Mouse (Mus musculus): ENCODE measurements around the gene Bsn.

Bsn gene

GRCm38 (mm10) chr9:108129042-108129948 lies 60.9 kb downstream of the Bsn start:
- in situ Hi-C loops (cut with MboI; ENCODE audit: low sequenced_read_pairs), result no loop called here

GRCm38 (mm10) chr9:108128248-108128647 lies 61.9 kb downstream of the Bsn start:
- in situ Hi-C loops (cut with MboI; ENCODE audit: low sequenced_read_pairs), result no loop called here

GRCm38 (mm10) chr9:108126436-108127180 lies 63.6 kb downstream of the Bsn start:
- in situ Hi-C loops (cut with MboI; ENCODE audit: low sequenced_read_pairs), result no loop called here

- in situ Hi-C loops (cut with MboI; ENCODE audit: low sequenced_read_pairs), result no loop called here
Observed at GRCm38 (mm10) chr9:108125731-108126130, 64.5 kb downstream of the Bsn start.

- in situ Hi-C loops (cut with MboI; ENCODE audit: low sequenced_read_pairs), result no loop called here
Observed at GRCm38 (mm10) chr9:108123916-108124315, 66.3 kb downstream of the Bsn start.

- in situ Hi-C loops (cut with MboI; ENCODE audit: low sequenced_read_pairs), result no loop called here
Observed at GRCm38 (mm10) chr9:108121170-108121969, 68.8 kb downstream of the Bsn start.

- in situ Hi-C loops (cut with MboI; ENCODE audit: low sequenced_read_pairs), result no loop called here
Observed at GRCm38 (mm10) chr9:108120671-108121070, 69.5 kb downstream of the Bsn start.

GRCm38 (mm10) chr9:108119891-108120411 lies 70.2 kb downstream of the Bsn start:
- in situ Hi-C loops (cut with MboI; ENCODE audit: low sequenced_read_pairs), result no loop called here

- in situ Hi-C loops (cut with MboI; ENCODE audit: low sequenced_read_pairs), result no loop called here
Observed at GRCm38 (mm10) chr9:108117143-108117542, 73.0 kb downstream of the Bsn start.

- in situ Hi-C loops (cut with MboI; ENCODE audit: low sequenced_read_pairs), result no loop called here
Observed at GRCm38 (mm10) chr9:108115290-108116077, 74.7 kb downstream of the Bsn start.

- in situ Hi-C loops (cut with MboI; ENCODE audit: low sequenced_read_pairs), result no loop called here
Observed at GRCm38 (mm10) chr9:108112719-108113340, 77.4 kb downstream of the Bsn start.

- in situ Hi-C loops (cut with MboI; ENCODE audit: low sequenced_read_pairs), result no loop called here
Observed at GRCm38 (mm10) chr9:108111593-108112121, 78.5 kb downstream of the Bsn start.

- in situ Hi-C loops (cut with MboI; ENCODE audit: low sequenced_read_pairs), result no loop called here
Observed at GRCm38 (mm10) chr9:108111101-108111592, 79.0 kb downstream of the Bsn start.

GRCm38 (mm10) chr9:108110160-108110559 lies 80.0 kb downstream of the Bsn start:
- in situ Hi-C loops (cut with MboI; ENCODE audit: low sequenced_read_pairs), result no loop called here

GRCm38 (mm10) chr9:108107867-108108266 lies 82.3 kb downstream of the Bsn start:
- in situ Hi-C loops (cut with MboI; ENCODE audit: low sequenced_read_pairs), result no loop called here

GRCm38 (mm10) chr9:108106090-108106489 lies 84.1 kb downstream of the Bsn start:
- in situ Hi-C loops (cut with MboI; ENCODE audit: low sequenced_read_pairs), result no loop called here

- in situ Hi-C loops (cut with MboI; ENCODE audit: low sequenced_read_pairs), result no loop called here
Observed at GRCm38 (mm10) chr9:108105549-108105863, 84.7 kb downstream of the Bsn start.

GRCm38 (mm10) chr9:108104766-108105548 lies 85.2 kb downstream of the Bsn start:
- in situ Hi-C loops (cut with MboI; ENCODE audit: low sequenced_read_pairs), result no loop called here

GRCm38 (mm10) chr9:108099619-108100018 lies 90.6 kb downstream of the Bsn start:
- in situ Hi-C loops (cut with MboI; ENCODE audit: low sequenced_read_pairs), result no loop called here

All from CH12F3 (cell line).